Mouse (Mus musculus): Measurements from ENCODE around the gene Radil.

The Radil gene

DNA sequence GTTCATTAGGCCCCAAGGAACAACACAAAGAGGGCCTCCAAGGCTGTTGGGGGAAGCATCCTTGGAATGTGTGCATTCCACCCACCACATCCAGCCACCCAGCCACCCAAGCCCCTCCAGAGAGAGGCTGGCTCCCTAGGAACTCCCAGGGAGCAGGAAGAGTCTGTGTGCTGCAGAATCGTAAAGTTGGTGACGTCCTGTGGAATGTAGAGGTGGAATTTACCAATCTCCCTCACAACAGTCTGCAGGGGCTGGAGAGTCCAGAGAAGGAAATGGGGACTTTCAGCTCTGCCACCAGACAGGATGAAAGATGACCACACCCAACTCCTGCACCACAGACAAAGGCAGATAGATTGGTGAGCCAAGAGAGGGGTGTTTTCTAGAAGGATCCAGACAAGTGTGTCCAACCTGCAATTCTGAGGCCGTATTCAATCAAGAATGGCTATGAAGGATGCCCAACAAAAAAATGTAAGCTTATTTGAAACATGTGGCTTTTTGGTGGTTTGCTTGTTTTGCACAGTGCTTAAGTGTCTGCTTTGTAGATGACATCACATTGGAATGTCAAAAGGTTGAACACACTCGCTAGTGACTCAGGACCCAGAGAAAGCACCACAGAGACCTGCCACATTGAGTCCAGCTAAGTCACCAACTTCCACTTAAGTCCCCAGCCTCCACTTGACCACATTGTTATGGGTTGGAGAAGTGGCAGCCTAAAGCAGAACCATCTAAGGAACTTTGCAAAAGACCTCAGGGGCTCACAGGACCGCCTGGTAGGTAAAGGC is 5.7 kb downstream of the Radil start:
- no peak for DNase-seq (ENCODE audit: low read depth, low spot score)

GRCm38 (mm10) chr5:142537286-142537685 is 13.6 kb downstream of the Radil start:
- no peak for DNase-seq (ENCODE audit: low read depth, low spot score)

GRCm38 (mm10) chr5:142535388-142535787 is 15.5 kb downstream of the Radil start:
- DNase-seq (ENCODE audit: low read depth, low spot score), result no peak

DNA sequence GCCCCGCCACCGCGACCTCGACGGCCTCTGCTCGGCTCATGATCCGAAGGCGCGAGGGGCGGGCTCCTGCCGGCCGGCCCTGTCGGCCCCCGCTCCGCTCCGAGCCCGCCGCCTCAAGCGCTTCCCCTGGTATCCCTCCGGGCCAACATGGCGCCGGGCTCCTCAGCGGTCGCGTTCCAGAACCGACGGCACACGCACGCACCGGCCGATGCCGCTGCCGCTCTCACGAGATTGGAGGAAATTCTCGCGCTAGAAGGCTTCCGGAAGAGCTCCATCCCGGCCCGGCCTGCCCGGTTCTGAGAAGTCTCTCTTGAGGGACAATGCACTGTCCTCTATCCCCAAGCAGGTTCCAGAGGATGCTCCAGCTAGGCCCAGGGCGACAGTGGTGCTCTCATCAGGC is 21.0 kb downstream of the Radil start, which contains the start of gene Papolb:
TSS of gene Papolb (minus strand) at position 162 of the 400 bp plus-strand sequence.
- DNase-seq (ENCODE audit: low read depth, low spot score), result no peak

GRCm38 (mm10) chr5:142524711-142525464 is 26.0 kb downstream of the Radil start:
- DNase-seq (ENCODE audit: low read depth, low spot score), result no peak

DNA sequence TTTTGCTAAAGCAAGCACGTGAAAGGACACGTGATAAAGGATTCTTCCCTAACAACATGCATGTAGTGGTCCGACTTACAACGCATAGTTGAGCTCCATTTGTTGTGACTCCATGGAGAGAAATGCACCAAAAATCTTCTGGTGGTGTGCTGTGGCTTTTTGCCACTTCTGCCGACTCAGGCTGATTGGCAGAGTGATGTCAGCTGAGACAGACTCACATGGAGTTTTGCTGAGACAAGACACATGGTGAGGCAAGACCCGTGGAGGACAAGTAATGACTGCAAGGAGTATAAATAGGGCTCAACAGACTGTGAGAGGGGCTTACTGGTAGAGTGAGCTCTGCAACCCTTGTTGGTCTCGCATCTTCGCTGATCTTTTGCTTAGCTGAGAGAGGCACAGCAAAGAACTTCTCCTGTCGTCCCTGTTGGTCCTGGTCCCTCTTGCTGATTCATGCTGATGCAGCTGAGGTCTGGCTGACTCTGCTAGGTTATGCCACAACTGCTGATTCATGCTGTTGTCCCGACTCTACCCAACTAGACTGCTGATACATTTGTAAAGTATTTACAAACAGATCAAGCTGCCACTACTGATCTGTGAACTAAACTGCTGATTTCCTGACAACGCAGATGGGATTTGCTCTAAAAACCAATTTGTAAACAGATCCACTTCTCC is 29.6 kb downstream of the Radil start:
- DNase-seq (ENCODE audit: low read depth, low spot score), result no peak

GRCm38 (mm10) chr5:142520360-142520759 is 30.5 kb downstream of the Radil start:
- no peak for DNase-seq (ENCODE audit: low read depth, low spot score)

DNA sequence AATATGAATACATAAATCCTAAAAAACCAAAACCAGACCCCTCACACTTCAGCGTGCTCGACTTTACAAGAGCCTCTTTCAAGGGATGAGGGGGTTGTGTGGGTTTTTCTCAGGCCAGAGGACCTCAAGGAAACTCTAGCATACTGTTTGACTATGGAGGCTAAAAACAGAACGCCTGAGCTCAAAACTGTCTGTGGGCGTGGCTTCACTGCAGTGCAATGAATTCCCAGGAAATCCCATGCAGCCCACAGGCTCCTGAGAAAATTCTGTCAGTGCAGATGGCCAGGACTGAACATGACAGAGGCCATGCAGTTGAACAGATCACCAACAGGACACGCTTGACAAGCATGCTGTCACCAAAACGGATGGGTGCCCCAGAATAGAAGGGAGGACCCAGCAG is 31.9 kb downstream of the Radil start:
- no peak for DNase-seq (ENCODE audit: low read depth, low spot score)

DNA sequence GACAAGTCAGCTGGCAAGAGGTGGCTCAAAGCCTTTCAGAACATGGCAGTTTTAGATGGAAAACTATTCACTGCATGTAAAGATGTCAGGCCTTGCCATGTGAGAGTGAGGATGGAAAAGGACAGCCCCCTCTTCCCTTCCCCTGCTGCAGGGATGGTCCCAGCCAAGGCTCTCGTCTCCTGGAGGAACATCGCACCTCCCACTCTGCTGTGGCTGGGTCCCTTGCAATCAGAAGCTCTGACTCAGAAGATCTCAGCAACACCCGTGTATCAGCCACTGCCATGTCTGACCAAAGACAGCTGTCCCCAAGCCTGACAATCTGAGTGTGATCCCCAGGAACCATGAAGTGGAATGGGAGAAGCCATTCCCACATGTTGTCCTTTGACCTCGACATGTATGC is 38.8 kb downstream of the Radil start:
- DNase-seq (ENCODE audit: low read depth, low spot score), result no peak

DNA sequence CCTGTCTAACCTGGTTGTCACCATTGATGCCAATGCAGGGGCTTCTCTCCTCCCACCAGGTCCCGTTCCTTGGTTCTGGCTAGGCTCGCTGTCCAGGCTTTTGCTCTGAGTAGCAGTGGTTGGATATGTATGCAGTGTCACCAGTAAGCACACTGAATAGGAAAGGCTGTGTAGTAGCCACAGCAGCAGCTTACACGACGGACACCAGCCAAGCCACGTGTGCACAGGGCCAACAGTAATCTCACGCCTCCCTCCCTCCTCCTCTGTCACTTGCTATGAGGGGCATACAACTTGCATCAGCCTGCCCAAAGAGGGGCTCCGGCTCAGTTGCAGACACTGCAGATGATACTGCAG is 40.9 kb downstream of the Radil start:
- DNase-seq (ENCODE audit: low read depth, low spot score), result no peak

- no peak for DNase-seq (ENCODE audit: low read depth, low spot score)
Observed at GRCm38 (mm10) chr5:142509141-142510060, 41.5 kb downstream of the Radil start.

DNA sequence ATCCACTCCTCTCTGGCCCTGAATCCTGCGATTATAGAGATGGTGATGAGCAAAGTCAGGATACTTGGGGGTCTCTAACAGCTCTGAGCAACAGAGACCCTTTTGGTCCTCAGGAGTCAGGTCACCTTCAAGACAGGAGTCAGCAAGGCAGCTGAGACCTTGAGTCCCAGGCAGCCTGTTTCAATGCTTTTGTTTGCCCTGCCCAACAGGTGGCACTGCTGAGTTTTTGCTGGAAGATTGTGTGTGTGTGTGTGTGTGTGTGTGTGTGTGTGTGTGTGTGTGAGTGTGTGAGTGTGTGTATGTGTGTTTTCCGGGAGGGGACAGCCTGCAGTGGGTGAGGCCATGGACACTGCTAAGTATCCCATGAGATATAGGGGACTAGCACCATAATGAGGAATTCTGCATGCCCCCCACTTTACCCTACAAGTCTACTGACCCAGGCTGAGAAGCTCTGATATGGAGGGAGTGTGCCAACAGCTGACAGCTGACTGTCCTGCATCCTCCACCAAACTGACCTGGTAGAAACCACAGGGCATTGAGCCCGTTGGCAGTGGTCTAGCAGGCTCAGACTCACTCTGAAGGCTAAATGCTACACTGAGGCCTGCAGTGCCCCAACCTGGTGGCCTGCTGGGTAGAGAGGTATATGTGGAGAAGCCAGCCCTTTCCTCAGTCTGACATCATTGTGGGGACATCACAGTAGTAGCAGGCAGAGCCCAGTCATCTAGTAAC is 45.0 kb downstream of the Radil start:
- DNase-seq (ENCODE audit: low read depth, low spot score), result no peak

DNA sequence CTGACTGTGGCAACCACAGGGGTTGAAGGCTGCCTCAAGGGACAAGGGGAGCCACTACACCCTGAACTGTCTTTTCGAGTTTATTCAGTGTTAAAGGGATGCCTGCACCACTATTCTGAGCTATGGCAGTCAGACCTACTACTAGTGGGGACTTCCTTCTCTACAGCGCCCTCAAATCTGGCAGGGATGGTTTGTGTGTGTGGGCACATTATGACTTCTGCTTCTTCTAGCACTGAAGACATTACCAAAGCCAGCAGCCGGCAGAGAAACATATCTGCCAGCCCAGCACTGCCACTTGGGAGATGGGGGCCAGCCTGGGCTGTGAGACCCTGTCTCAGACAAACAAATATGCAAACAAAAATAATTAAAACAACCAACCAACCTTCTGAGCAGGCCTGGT is 46.7 kb downstream of the Radil start:
- DNase-seq (ENCODE audit: low read depth, low spot score), result no peak

GRCm38 (mm10) chr5:142502414-142502813 is 48.5 kb downstream of the Radil start:
- DNase-seq (ENCODE audit: low read depth, low spot score), result peak; percentile 92

GRCm38 (mm10) chr5:142500918-142501317 is 50.0 kb downstream of the Radil start:
- DNase-seq (ENCODE audit: low read depth, low spot score), result no peak

DNA sequence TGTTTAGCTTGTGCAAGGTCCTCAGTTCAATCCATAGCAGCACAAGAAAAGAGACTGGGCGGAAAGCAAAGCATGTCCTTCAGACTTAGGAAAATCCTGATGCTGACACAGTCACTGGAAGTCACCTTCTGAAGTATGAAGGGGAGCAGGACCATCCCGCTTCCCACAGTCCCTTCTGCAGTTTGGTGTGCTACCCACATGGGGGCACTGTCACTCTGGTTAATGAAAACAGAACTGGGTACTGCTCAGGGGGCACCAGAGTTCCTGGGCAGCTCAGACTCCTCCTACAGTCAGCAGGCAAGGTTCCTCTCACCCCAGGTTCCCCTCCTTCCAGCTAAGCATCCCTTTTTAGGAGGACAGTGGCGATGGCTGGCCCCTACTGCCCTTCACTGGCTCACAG is 51.9 kb downstream of the Radil start:
- DNase-seq (ENCODE audit: low read depth, low spot score), result peak; percentile 49

GRCm38 (mm10) chr5:142495321-142496096 is 55.4 kb downstream of the Radil start:
- DNase-seq (ENCODE audit: low read depth, low spot score), result no peak

- no peak for DNase-seq (ENCODE audit: low read depth, low spot score)
Observed at GRCm38 (mm10) chr5:142493307-142493706, 57.6 kb downstream of the Radil start.

DNA sequence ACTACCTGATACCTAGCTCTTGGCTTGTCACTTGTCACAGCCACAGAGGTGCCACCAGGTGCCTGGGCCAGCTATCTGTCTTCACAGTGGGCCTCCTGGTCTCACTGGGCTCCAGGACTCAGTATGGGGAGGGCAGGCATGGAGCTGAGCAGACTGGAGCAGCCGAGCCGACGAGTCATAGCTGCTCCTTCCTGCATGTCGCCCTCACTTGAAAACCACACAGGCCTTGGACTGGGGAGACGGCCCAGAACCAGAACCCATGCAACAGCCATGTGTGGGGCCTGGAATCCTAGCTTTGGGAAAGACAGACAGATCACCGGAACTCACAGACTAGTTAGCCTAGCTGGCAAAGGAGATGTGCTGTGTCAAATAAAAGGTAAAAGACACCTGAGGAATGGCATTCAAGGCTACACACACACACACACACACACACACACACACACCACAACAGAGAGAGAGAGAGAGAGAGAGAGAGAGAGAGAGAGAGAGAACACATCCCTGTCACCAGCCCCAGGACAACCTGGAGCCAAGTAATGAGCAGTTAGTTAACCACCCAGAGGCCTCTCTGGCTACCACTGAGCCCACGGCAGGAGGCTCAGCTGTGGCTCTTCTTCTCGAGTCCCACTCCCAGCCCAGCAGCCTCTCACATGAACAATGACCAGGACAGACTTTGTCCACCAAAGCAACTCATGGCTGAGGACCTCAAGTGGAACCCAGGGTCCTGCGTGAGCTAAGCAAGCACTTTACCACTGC is 60.8 kb downstream of the Radil start:
- DNase-seq (ENCODE audit: low read depth, low spot score), result no peak
